Mouse (Mus musculus) spleen, postnatal 10 days (tissue): ENCODE data around the gene Rbl2.

Source experiments
- DNase-seq, 2 experiments: peaks; one replicate each; pipeline ENCODE4 v3.0.0; 2021 to 2022; ENCODE audit warnings: low spot score in 2 of 2

The Rbl2 gene

DNA sequence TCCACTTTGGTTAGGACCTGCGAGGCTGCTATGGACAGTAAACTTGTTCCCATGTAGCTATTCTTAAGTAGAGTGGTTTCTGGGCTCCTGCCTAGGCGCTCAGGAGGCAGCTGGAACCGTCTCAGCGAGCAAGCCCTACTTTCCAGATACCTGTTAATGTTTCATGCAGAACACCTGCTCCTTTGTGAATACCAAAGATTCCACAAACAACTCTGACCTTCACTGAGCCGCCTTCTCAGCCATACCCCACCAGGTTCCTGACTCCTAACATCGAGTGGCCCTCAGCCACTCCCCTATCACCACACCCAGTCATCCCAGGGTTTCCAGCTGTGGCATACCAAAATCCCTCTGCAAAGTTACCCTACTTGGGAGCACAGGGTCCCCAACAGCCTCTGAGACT is 100.3 kb downstream of the Rbl2 start:
- DNase-seq = no peak

- no peak for DNase-seq
These were observed 101.1 kb downstream of the Rbl2 start for GRCm38 (mm10) chr8:91170914-91171313.

- no peak for DNase-seq
These were observed 101.7 kb downstream of the Rbl2 start for GRCm38 (mm10) chr8:91171605-91172004.
